Mouse (Mus musculus): ENCODE results near the gene Gm609.

DNA sequence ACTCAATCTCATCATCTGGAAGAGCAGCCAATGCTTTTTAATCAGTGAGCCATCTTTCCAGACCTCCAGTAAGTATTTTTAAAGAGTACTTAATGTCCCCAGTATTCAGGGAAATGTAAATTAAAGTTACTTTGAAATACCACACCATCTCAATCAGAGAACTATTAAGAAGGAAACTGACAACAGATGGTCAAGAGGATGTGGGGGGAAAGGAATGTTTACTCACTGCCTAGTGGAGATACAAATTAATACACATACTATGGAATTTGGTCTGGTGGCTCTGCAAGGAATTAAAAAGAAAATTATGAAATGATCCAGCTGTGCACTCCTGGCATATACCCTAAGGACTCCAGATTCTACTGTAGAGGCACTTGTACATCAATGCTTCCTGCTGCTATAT, 57.2 kb downstream of the Gm609 start:
- TF ChIP-seq GATA1 (IDR thresholded peaks at IDR 0.05; ENCODE audit: borderline replicate concordance, low read length) (no peak), FLI1 (IDR thresholded peaks at IDR 0.05; ENCODE audit: low read length) (no peak)

All from megakaryocyte, embryonic 14.5 days (primary cell).